Mouse (Mus musculus) adipose tissue, adult 10 weeks (tissue): Measurements from ENCODE around the gene Gm773. TPM values are rescaled to one million over a fixed set of nuclear protein-coding genes. Genes with fewer than 3 reads are reported as not detected.

ENCODE experiments used
- polyA plus RNA-seq: library from polyadenylated mRNA; stranded (reverse); fragments of 350-450 nt; fragmentation: Illumina TruSeq; extraction: RNeasy Lipid Tissue Mini Kit (QIAGEN cat#74804); gene quantifications from one replicate; pipeline ENCODE4 v1.2.3, GENCODE M21; 2014; ENCODE audit warnings: low read depth, low replicate concordance

Gene Gm773
- polyA plus RNA-seq: not detected

GRCm38 (mm10) chrX:56212771-56213170, at the start of gene Gm773:
Gm773 (minus strand) TSS chrX:56212881.

Other genes starting within 250 kb of the Gm773 start
- 0.32 TPM for gene 3830403N18Rik, start 76.3 kb downstream of the Gm773 start, polyA plus RNA-seq
- 5.1 TPM for gene Zfp449, start 133.5 kb upstream of the Gm773 start, polyA plus RNA-seq
- gene Smim10l2a, start 161.7 kb upstream of the Gm773 start, polyA plus RNA-seq: 6.0 TPM
- not detected for gene Gm2174, start 235.1 kb upstream of the Gm773 start, polyA plus RNA-seq
- gene Ints6l, start 242.0 kb upstream of the Gm773 start, polyA plus RNA-seq: 38.0 TPM